Mouse (Mus musculus) adrenal gland, postnatal 36 days (tissue): ENCODE results near the gene Nhlrc2. TPM values are rescaled to one million over a fixed set of nuclear protein-coding genes. Genes with fewer than 3 reads are reported as not detected.

Source experiments
- DNase-seq, 2 experiments: peaks; one replicate each; pipeline ENCODE4 v3.0.0; 2021; ENCODE audit warnings: mixed read lengths in 1 of 2
- total RNA-seq, 2 experiments: library from RNA; stranded (reverse); gene quantifications; 2 replicates each; pipeline ENCODE4 v1.2.3; 2021

Nhlrc2 gene
- total RNA-seq, 2 experiments from 2014 or later: 18.5 to 19.2 TPM

GRCm38 (mm10) chr19:56563469-56563868 is 15.4 kb downstream of the Nhlrc2 start:
- no peak for DNase-seq

GRCm38 (mm10) chr19:56565358-56565757 is 17.3 kb downstream of the Nhlrc2 start:
- DNase-seq: peak in 1 of 2 experiments; percentile 18

- peak in 1 of 2 experiments; percentile 58 for DNase-seq
Observed at GRCm38 (mm10) chr19:56566041-56566440, 18.0 kb downstream of the Nhlrc2 start.

GRCm38 (mm10) chr19:56566940-56567339 is 18.9 kb downstream of the Nhlrc2 start:
- DNase-seq: no peak

- no peak for DNase-seq
Observed at GRCm38 (mm10) chr19:56570781-56571180, 22.7 kb downstream of the Nhlrc2 start.

- no peak for DNase-seq
Observed at GRCm38 (mm10) chr19:56571234-56571633, 23.2 kb downstream of the Nhlrc2 start.

GRCm38 (mm10) chr19:56571913-56572312 is 23.9 kb downstream of the Nhlrc2 start:
- no peak for DNase-seq

- DNase-seq: no peak
Observed at GRCm38 (mm10) chr19:56573184-56573583, 25.1 kb downstream of the Nhlrc2 start.

GRCm38 (mm10) chr19:56577801-56578200 is 29.7 kb downstream of the Nhlrc2 start:
- DNase-seq: no peak

- no peak for DNase-seq
Observed at GRCm38 (mm10) chr19:56581981-56582380, 33.9 kb downstream of the Nhlrc2 start.

GRCm38 (mm10) chr19:56583785-56584184 is 35.7 kb downstream of the Nhlrc2 start:
- DNase-seq: peak; percentile 7 to 19

GRCm38 (mm10) chr19:56584288-56584687 is 36.2 kb downstream of the Nhlrc2 start:
- no peak for DNase-seq

GRCm38 (mm10) chr19:56586320-56586719 is 38.3 kb downstream of the Nhlrc2 start:
- no peak for DNase-seq

- DNase-seq: peak; percentile 78
Observed at GRCm38 (mm10) chr19:56588205-56588626, 40.2 kb downstream of the Nhlrc2 start.

- DNase-seq: no peak
Observed at GRCm38 (mm10) chr19:56589008-56589407, 40.9 kb downstream of the Nhlrc2 start.

- no peak for DNase-seq
Observed at GRCm38 (mm10) chr19:56589455-56589854, 41.4 kb downstream of the Nhlrc2 start.

- DNase-seq: no peak
Observed at GRCm38 (mm10) chr19:56590250-56590649, 42.2 kb downstream of the Nhlrc2 start.

- no peak for DNase-seq
Observed at GRCm38 (mm10) chr19:56592472-56592871, 44.4 kb downstream of the Nhlrc2 start.

GRCm38 (mm10) chr19:56599996-56600395 is 51.9 kb downstream of the Nhlrc2 start:
- DNase-seq: peak in 1 of 2 experiments; percentile 17

GRCm38 (mm10) chr19:56600797-56601196 is 52.7 kb downstream of the Nhlrc2 start:
- no peak for DNase-seq

GRCm38 (mm10) chr19:56601901-56602347 is 53.9 kb downstream of the Nhlrc2 start:
- DNase-seq: no peak

- DNase-seq: no peak
Observed at GRCm38 (mm10) chr19:56608946-56609345, 60.9 kb downstream of the Nhlrc2 start.

GRCm38 (mm10) chr19:56614131-56614530 is 66.1 kb downstream of the Nhlrc2 start:
- no peak for DNase-seq

- DNase-seq: no peak
Observed at GRCm38 (mm10) chr19:56618845-56619244, 70.8 kb downstream of the Nhlrc2 start.

GRCm38 (mm10) chr19:56619546-56619945 is 71.5 kb downstream of the Nhlrc2 start:
- DNase-seq: peak in 1 of 2 experiments; percentile 13
